Mouse (Mus musculus) small intestine, adult 2 months (tissue): Measurements from ENCODE around the gene Glis1.

Source experiments
- CTCF ChIP-seq: fragments of 200-500 bp; IDR thresholded peaks from 2 replicates; pipeline ENCODE4 v1.5.1; 2012; ENCODE audit warnings: low read depth, mild to moderate bottlenecking, control low read depth, inconsistent platforms, low read length, moderate library complexity, mixed read lengths; ENCODE audit not compliant: insufficient replicate concordance, insufficient read length; ENCODE audit errors: extremely low read depth
- POLR2A ChIP-seq: fragments of 200-500 bp; IDR thresholded peaks from 2 replicates; pipeline ENCODE4 v1.6.1; 2012; ENCODE audit warnings: low read depth, mild to moderate bottlenecking, control low read depth, inconsistent platforms, low read length, moderate library complexity

GRCm38 (mm10) chr4:107452266-107453015, 18.1 kb downstream of the Glis1 start:
- TF ChIP-seq CTCF: no peak
- no peak for TF ChIP-seq POLR2A
